7 mouse cellular contexts compared by ENCODE assay signal in the genomic region with DNA sequence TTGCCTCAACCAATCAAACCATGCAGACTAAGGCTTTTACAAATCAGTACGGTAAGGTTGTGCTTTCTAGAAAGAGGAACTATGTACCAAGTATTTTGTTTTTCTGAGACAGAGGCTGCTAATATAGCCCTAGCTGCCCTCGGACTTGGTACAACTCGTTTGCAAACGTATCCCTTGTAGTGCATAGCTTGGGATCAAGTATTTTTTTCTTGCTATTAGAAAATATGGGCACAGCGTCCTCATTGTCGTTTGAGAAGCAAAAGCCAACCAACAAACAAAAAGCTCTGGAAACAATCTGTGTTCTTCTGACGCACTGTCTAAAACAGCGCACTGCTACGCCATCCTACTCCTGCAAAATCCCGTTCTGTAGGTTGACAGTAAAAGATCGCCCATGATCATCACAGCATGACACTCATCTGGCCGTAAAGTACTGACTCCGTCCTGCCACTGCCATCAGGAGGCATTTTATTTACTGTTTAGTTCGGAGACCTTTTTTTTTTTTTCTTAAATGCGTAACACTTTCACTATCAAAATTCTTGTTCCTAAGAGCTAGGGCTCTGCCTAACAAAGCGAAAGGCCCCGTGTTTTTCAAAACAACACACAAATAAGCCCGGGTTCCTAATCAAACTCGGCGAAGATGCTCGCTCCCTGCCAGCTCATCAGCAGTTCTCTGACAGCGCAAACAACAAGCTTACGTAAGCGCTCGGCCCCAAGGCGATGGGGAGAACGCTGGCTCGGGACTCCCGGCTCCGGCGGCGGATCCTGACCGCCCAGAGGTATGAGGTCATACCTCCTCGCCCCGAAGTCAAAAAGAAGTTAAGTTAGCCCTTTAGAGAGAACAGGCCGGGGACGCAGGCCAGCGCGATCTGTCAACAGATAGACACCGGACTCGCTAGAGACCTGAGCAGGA. TPM values are rescaled to one million over a fixed set of nuclear protein-coding genes. Genes with fewer than 3 reads are reported as not detected.
A peak's percentile ranks its signal among the peaks of the same experiment; 100 is the strongest.
DNase-seq lines count a peak whose midpoint lies in the region; ATAC-seq and TF ChIP-seq lines count a peak whose summit lies in the region.

No protein-coding gene starts in this region.

- peaks cover 49% of the 10 kb centered on the region for H3K4me1 ChIP-seq in G1E (ENCODE audit: insufficient read depth, low read depth, low read length)
- peaks cover 17% of the 10 kb centered on the region for H3K4me1 ChIP-seq in kidney, adult 2 months (ENCODE audit: control insufficient read depth, insufficient read depth, low read length)
- peaks cover 42% of the 10 kb centered on the region for H3K4me1 ChIP-seq in liver, embryonic 15.5 days (replicated peaks)
- peaks cover 27% of the 10 kb centered on the region for H3K4me1 ChIP-seq in neural tube, embryonic 12.5 days

- peak; percentile 37 to 51 for DNase-seq in B cell, adult 2 months
- peak; percentile 56 for DNase-seq in G1E (ENCODE audit: low spot score)
- peak; percentile 58 for DNase-seq in cerebellum, adult 9-11 months
- DNase-seq in heart, adult 8-10 months (ENCODE audit: low spot score) = peak; percentile 30
- peak; percentile 68 for DNase-seq in kidney, adult 2 months

- peaks cover 74% of the 10 kb centered on the region for H3K36me3 ChIP-seq in G1E (replicated peaks)
- H3K36me3 ChIP-seq in kidney, adult 2 months (ENCODE audit: control insufficient read depth, insufficient read depth, low read length) = no peaks in the 10 kb centered on the region; the same call in 1 of the 2 replicates
- peaks cover 47% of the 10 kb centered on the region for H3K36me3 ChIP-seq in liver, embryonic 15.5 days (replicated peaks)
- peaks cover 33% of the 10 kb centered on the region for H3K36me3 ChIP-seq in neural tube, embryonic 12.5 days

- no peak for ATAC-seq in G1E (ENCODE audit: extremely low read depth, insufficient number of reproducible peaks, low FRiP score, poor library complexity, severe bottlenecking)
- peak; percentile 31; the same call in 1 of the 2 replicates for ATAC-seq in liver, embryonic 15.5 days (ENCODE audit: insufficient read depth)
- peak; percentile 51; the same call in 1 of the 2 replicates for ATAC-seq in neural tube, embryonic 12.5 days (ENCODE audit: low FRiP score, low read depth)

- H3K27me3 ChIP-seq in G1E (ENCODE audit: insufficient read depth, low read length) = no peaks in the 10 kb centered on the region
- no peaks in the 10 kb centered on the region for H3K27me3 ChIP-seq in kidney, adult 2 months (replicated peaks; ENCODE audit: control insufficient read depth, insufficient read depth, low read length)
- no peaks in the 10 kb centered on the region for H3K27me3 ChIP-seq in liver, embryonic 15.5 days
- no peaks in the 10 kb centered on the region for H3K27me3 ChIP-seq in neural tube, embryonic 12.5 days (replicated peaks)

- H3K9me3 ChIP-seq in G1E (replicated peaks) = no peaks in the 10 kb centered on the region
- H3K9me3 ChIP-seq in liver, embryonic 15.5 days (replicated peaks) = no peaks in the 10 kb centered on the region
- no peaks in the 10 kb centered on the region for H3K9me3 ChIP-seq in neural tube, embryonic 12.5 days

- H3K27ac ChIP-seq in kidney, adult 2 months (ENCODE audit: insufficient read depth, low read depth, low read length) = peak overlapping the region; percentile 95
- H3K27ac ChIP-seq in liver, embryonic 15.5 days (replicated peaks) = peak overlapping the region; percentile 87
- H3K27ac ChIP-seq in neural tube, embryonic 12.5 days = no peak overlapping the region

- H3K9ac ChIP-seq in liver, embryonic 15.5 days = peak overlapping the region; percentile 95
- peak overlapping the region; percentile 96 for H3K9ac ChIP-seq in neural tube, embryonic 12.5 days

- TF ChIP-seq POLR2A in kidney, adult 2 months (IDR thresholded peaks at IDR 0.05; ENCODE audit: low read depth, low read length) = no peak

- no peak for TF ChIP-seq CTCF in G1E (IDR thresholded peaks at IDR 0.05; ENCODE audit: low read depth, low read length)
- no peak for TF ChIP-seq CTCF in kidney, adult 2 months (conservative IDR thresholded peaks at IDR 0.05; ENCODE audit: insufficient read depth, insufficient read length, low read depth, low read length)

- peak overlapping the region; percentile 99 for H3K4me2 ChIP-seq in liver, embryonic 15.5 days
- peak overlapping the region; percentile 100 for H3K4me2 ChIP-seq in neural tube, embryonic 12.5 days (replicated peaks)

- WGBS in kidney, adult 2 months = 12% methylated on average over 41 of the region's 41 CpGs
- WGBS in liver, embryonic 15.5 days (ENCODE audit: insufficient replicate concordance) = 10% methylated on average over 41 of the region's 41 CpGs
- WGBS in neural tube, embryonic 12.5 days = 20% methylated on average over 41 of the region's 41 CpGs

- H3K4me3 ChIP-seq in G1E (ENCODE audit: low read depth, low read length) = peak overlapping the region; percentile 100
- H3K4me3 ChIP-seq in kidney, adult 2 months (ENCODE audit: insufficient read depth, low read depth, low read length) = peak overlapping the region; percentile 63
- peak overlapping the region; percentile 100 for H3K4me3 ChIP-seq in liver, embryonic 15.5 days (replicated peaks)
- H3K4me3 ChIP-seq in neural tube, embryonic 12.5 days = peak overlapping the region; percentile 100

RNA-seq across cellular contexts. Expression of a gene that starts 0.8 kb away (rescaled TPM):
- total RNA-seq in G1E (2014; fragmentation: Nextera tagmentation) = 45.3 and 45.8 TPM in 2 replicates
- total RNA-seq in G1E (2017) = 41.0 and 41.8 TPM in 2 replicates
- 0.01 TPM in 1 of 2 replicates, not detected in the other for polyA plus RNA-seq in G1E (2012)
- total RNA-seq in heart, adult 8-10 months (2022) = 10 to 100 TPM; 16.1 to 23.2 (median 19.1) TPM
- 3.4 and 8.5 TPM in 2 replicates for polyA plus RNA-seq in kidney, adult 2 months (2012; rRNA removed)
- polyA plus RNA-seq in liver, embryonic 15.5 days (2015; fragmentation: Nextera tagmentation; extraction: Ambion mirVana) = 4.4 and 4.9 TPM in 2 replicates
- polyA plus RNA-seq in neural tube, embryonic 12.5 days (2016; fragmentation: Nextera tagmentation; extraction: Ambion mirVana) = 18.6 and 22.8 TPM in 2 replicates

RNA-seq across cellular contexts. Expression of a gene that starts 1.0 kb away (rescaled TPM):
- 56.8 and 88.5 TPM in 2 replicates for total RNA-seq in G1E (2014; fragmentation: Nextera tagmentation)
- total RNA-seq in G1E (2017) = 54.3 and 60.8 TPM in 2 replicates
- 49.5 and 66.0 TPM in 2 replicates for polyA plus RNA-seq in G1E (2012)
- 10 to 100 TPM; 63.2 to 95.5 (median 78.2) TPM for total RNA-seq in heart, adult 8-10 months (2022)
- 35.8 and 36.6 TPM in 2 replicates for polyA plus RNA-seq in kidney, adult 2 months (2012; rRNA removed)
- 59.2 and 64.1 TPM in 2 replicates for polyA plus RNA-seq in liver, embryonic 15.5 days (2015; fragmentation: Nextera tagmentation; extraction: Ambion mirVana)
- polyA plus RNA-seq in neural tube, embryonic 12.5 days (2016; fragmentation: Nextera tagmentation; extraction: Ambion mirVana) = 70.4 and 79.4 TPM in 2 replicates

RNA-seq across cellular contexts. Expression of a gene that starts 1.1 kb away (rescaled TPM):
- total RNA-seq in G1E (2014; fragmentation: Nextera tagmentation) (4.9 and 10.5 TPM in 2 replicates), G1E (2017) (5.7 and 9.0 TPM in 2 replicates)
- polyA plus RNA-seq in G1E (2012) = 14.9 and 20.8 TPM in 2 replicates
- total RNA-seq in heart, adult 8-10 months (2022) = 1 to 10 TPM; 7.3 to 9.7 (median 7.8) TPM
- polyA plus RNA-seq in kidney, adult 2 months (2012; rRNA removed) = 9.3 and 14.8 TPM in 2 replicates
- 3.4 and 3.6 TPM in 2 replicates for polyA plus RNA-seq in liver, embryonic 15.5 days (2015; fragmentation: Nextera tagmentation; extraction: Ambion mirVana)
- polyA plus RNA-seq in neural tube, embryonic 12.5 days (2016; fragmentation: Nextera tagmentation; extraction: Ambion mirVana) = 12.5 TPM in 2 replicates

RNA-seq across cellular contexts. Expression of a gene that starts 22.5 kb away (rescaled TPM):
- 76.2 and 90.8 TPM in 2 replicates for total RNA-seq in G1E (2014; fragmentation: Nextera tagmentation)
- total RNA-seq in G1E (2017) = 1.1 and 1.5 TPM in 2 replicates
- 45.6 and 49.8 TPM in 2 replicates for polyA plus RNA-seq in G1E (2012)
- total RNA-seq in heart, adult 8-10 months (2022) = 10 to 100 TPM; 23.1 to 24.3 (median 23.7) TPM
- polyA plus RNA-seq in kidney, adult 2 months (2012; rRNA removed) = 14.9 and 15.8 TPM in 2 replicates
- 1.8 and 2.3 TPM in 2 replicates for polyA plus RNA-seq in liver, embryonic 15.5 days (2015; fragmentation: Nextera tagmentation; extraction: Ambion mirVana)
- 24.4 and 32.1 TPM in 2 replicates for polyA plus RNA-seq in neural tube, embryonic 12.5 days (2016; fragmentation: Nextera tagmentation; extraction: Ambion mirVana)

RNA-seq across cellular contexts. Expression of a gene that starts 52.2 kb away (rescaled TPM):
- total RNA-seq in G1E (2014; fragmentation: Nextera tagmentation) (not detected in 2 replicates), G1E (2017) (0.06 and 0.11 TPM in 2 replicates)
- not detected in 2 replicates for polyA plus RNA-seq in G1E (2012)
- not detected for total RNA-seq in heart, adult 8-10 months (2022)
- 0.77 and 0.95 TPM in 2 replicates for polyA plus RNA-seq in kidney, adult 2 months (2012; rRNA removed)
- polyA plus RNA-seq in liver, embryonic 15.5 days (2015; fragmentation: Nextera tagmentation; extraction: Ambion mirVana) = 0.07 and 0.15 TPM in 2 replicates
- 0.42 and 0.48 TPM in 2 replicates for polyA plus RNA-seq in neural tube, embryonic 12.5 days (2016; fragmentation: Nextera tagmentation; extraction: Ambion mirVana)
